Mouse (Mus musculus): ENCODE data around the gene Polr3e. TPM values are rescaled to one million over a fixed set of nuclear protein-coding genes. Genes with fewer than 3 reads are reported as not detected.
A peak's percentile ranks its signal among the peaks of the same experiment; 100 is the strongest.

Polr3e gene
- polyA plus RNA-seq, 1 experiment from 2014 or later, result 41.9 TPM

- no peak overlapping the region for H3K4me3 ChIP-seq
- no peak overlapping the region for H3K9ac ChIP-seq
- no peak for ATAC-seq (ENCODE audit: low FRiP score, low read depth)
- 33% methylated on average over 11 of the region's 11 CpGs for WGBS
- H3K27me3 ChIP-seq, result no peaks in the 10 kb centered on the region
- no peaks in the 10 kb centered on the region for H3K36me3 ChIP-seq
- H3K27ac ChIP-seq, result no peak overlapping the region
- H3K9me3 ChIP-seq, result no peaks in the 10 kb centered on the region
- no peak overlapping the region for H3K4me2 ChIP-seq (replicated peaks)
- peaks cover 13% of the 10 kb centered on the region; the same call in 1 of the 2 replicates for H3K4me1 ChIP-seq
Observed at GRCm38 (mm10) chr7:120916262-120916875, 1.2 kb upstream of the Polr3e start.

- WGBS, result 10% methylated on average over 12 of the region's 12 CpGs
- Histone ChIP-seq H3K9me3 (no peaks in the 10 kb centered on the region), H3K4me3 (peak overlapping the region; percentile 99), H3K4me1 (peaks cover 16% of the 10 kb centered on the region; the same call in 1 of the 2 replicates), H3K36me3 (no peaks in the 10 kb centered on the region), H3K27me3 (no peaks in the 10 kb centered on the region), H3K27ac (no peak overlapping the region), H3K4me2 (replicated peaks) (peak overlapping the region; percentile 77), H3K9ac (no peak overlapping the region)
- ATAC-seq (ENCODE audit: low FRiP score, low read depth), result no peak
Observed at GRCm38 (mm10) chr7:120917279-120917591, 309 bp upstream of the Polr3e start.

GRCm38 (mm10) chr7:120918526-120918962, 1.0 kb downstream of the Polr3e start:
- H3K27ac ChIP-seq, result no peak overlapping the region
- H3K9ac ChIP-seq, result peak overlapping the region; percentile 91
- no peaks in the 10 kb centered on the region for H3K9me3 ChIP-seq
- 6% methylated on average over 10 of the region's 10 CpGs for WGBS
- H3K4me2 ChIP-seq (replicated peaks), result peak overlapping the region; percentile 77
- H3K4me1 ChIP-seq, result peaks cover 20% of the 10 kb centered on the region; the same call in 1 of the 2 replicates
- peak; percentile 51 for ATAC-seq (ENCODE audit: low FRiP score, low read depth)
- H3K27me3 ChIP-seq, result no peaks in the 10 kb centered on the region
- H3K36me3 ChIP-seq, result peaks cover 10% of the 10 kb centered on the region
- peak overlapping the region; percentile 99 for H3K4me3 ChIP-seq

GRCm38 (mm10) chr7:120933110-120933509, 15.6 kb downstream of the Polr3e start:
- no peak overlapping the region for H3K4me3 ChIP-seq
- H3K9me3 ChIP-seq, result no peaks in the 10 kb centered on the region
- H3K27ac ChIP-seq, result no peak overlapping the region
- H3K4me2 ChIP-seq (replicated peaks), result no peak overlapping the region
- ATAC-seq (ENCODE audit: low FRiP score, low read depth), result no peak
- no peaks in the 10 kb centered on the region for H3K4me1 ChIP-seq
- H3K27me3 ChIP-seq, result no peaks in the 10 kb centered on the region
- WGBS, result 89% methylated on average over 7 of the region's 7 CpGs
- H3K9ac ChIP-seq, result no peak overlapping the region
- H3K36me3 ChIP-seq, result peaks cover 96% of the 10 kb centered on the region

GRCm38 (mm10) chr7:120933680-120934195, 16.2 kb downstream of the Polr3e start:
- WGBS, result 85% methylated on average over 5 of the region's 5 CpGs
- no peak overlapping the region for H3K9ac ChIP-seq
- no peak for ATAC-seq (ENCODE audit: low FRiP score, low read depth)
- no peak overlapping the region for H3K4me2 ChIP-seq (replicated peaks)
- H3K27me3 ChIP-seq, result no peaks in the 10 kb centered on the region
- no peak overlapping the region for H3K27ac ChIP-seq
- peaks cover 96% of the 10 kb centered on the region for H3K36me3 ChIP-seq
- H3K4me3 ChIP-seq, result no peak overlapping the region
- no peaks in the 10 kb centered on the region for H3K9me3 ChIP-seq
- H3K4me1 ChIP-seq, result no peaks in the 10 kb centered on the region

- no peaks in the 10 kb centered on the region for H3K9me3 ChIP-seq
- H3K27ac ChIP-seq, result no peak overlapping the region
- no peak for ATAC-seq (ENCODE audit: low FRiP score, low read depth)
- H3K9ac ChIP-seq, result no peak overlapping the region
- WGBS, result 30% methylated on average over 5 of the region's 5 CpGs
- H3K27me3 ChIP-seq, result no peaks in the 10 kb centered on the region
- no peak overlapping the region for H3K4me2 ChIP-seq (replicated peaks)
- H3K4me1 ChIP-seq, result no peaks in the 10 kb centered on the region
- no peak overlapping the region for H3K4me3 ChIP-seq
- peaks cover 96% of the 10 kb centered on the region for H3K36me3 ChIP-seq
Observed at GRCm38 (mm10) chr7:120934716-120935115, 17.2 kb downstream of the Polr3e start.

GRCm38 (mm10) chr7:120936522-120936921, 19.0 kb downstream of the Polr3e start:
- no peaks in the 10 kb centered on the region for H3K4me1 ChIP-seq
- H3K9ac ChIP-seq, result no peak overlapping the region
- no peaks in the 10 kb centered on the region for H3K9me3 ChIP-seq
- ATAC-seq (ENCODE audit: low FRiP score, low read depth), result no peak
- H3K27ac ChIP-seq, result no peak overlapping the region
- H3K4me3 ChIP-seq, result no peak overlapping the region
- H3K4me2 ChIP-seq (replicated peaks), result no peak overlapping the region
- H3K27me3 ChIP-seq, result no peaks in the 10 kb centered on the region
- H3K36me3 ChIP-seq, result peaks cover 97% of the 10 kb centered on the region
- 90% methylated on average over 4 of the region's 4 CpGs for WGBS

GRCm38 (mm10) chr7:120938206-120938605, 20.7 kb downstream of the Polr3e start:
- no peak overlapping the region for H3K4me2 ChIP-seq (replicated peaks)
- WGBS, result 95% methylated on average over 9 of the region's 9 CpGs
- H3K4me1 ChIP-seq, result peaks cover 7% of the 10 kb centered on the region; the same call in 1 of the 2 replicates
- H3K9ac ChIP-seq, result no peak overlapping the region
- H3K27ac ChIP-seq, result no peak overlapping the region
- H3K27me3 ChIP-seq, result no peaks in the 10 kb centered on the region
- ATAC-seq (ENCODE audit: low FRiP score, low read depth), result no peak
- H3K9me3 ChIP-seq, result no peaks in the 10 kb centered on the region
- peaks cover 98% of the 10 kb centered on the region for H3K36me3 ChIP-seq
- no peak overlapping the region for H3K4me3 ChIP-seq

GRCm38 (mm10) chr7:120940343-120940742, 22.8 kb downstream of the Polr3e start:
- H3K36me3 ChIP-seq, result peaks cover 90% of the 10 kb centered on the region
- ATAC-seq (ENCODE audit: low FRiP score, low read depth), result no peak
- WGBS, result 90% methylated on average over 12 of the region's 12 CpGs

GRCm38 (mm10) chr7:120941214-120941613, 23.7 kb downstream of the Polr3e start:
- ATAC-seq (ENCODE audit: low FRiP score, low read depth), result no peak
- no peak overlapping the region for H3K4me3 ChIP-seq
- no peak overlapping the region for H3K9ac ChIP-seq
- H3K36me3 ChIP-seq, result peaks cover 85% of the 10 kb centered on the region
- no peaks in the 10 kb centered on the region for H3K9me3 ChIP-seq
- no peak overlapping the region for H3K27ac ChIP-seq
- H3K4me1 ChIP-seq, result peaks cover 10% of the 10 kb centered on the region; the same call in 1 of the 2 replicates
- 92% methylated on average over 6 of the region's 6 CpGs for WGBS
- H3K27me3 ChIP-seq, result no peaks in the 10 kb centered on the region
- H3K4me2 ChIP-seq (replicated peaks), result no peak overlapping the region

More at GRCm38 (mm10) chr7:120940343-120940742, 22.8 kb downstream of the Polr3e start:
- Histone ChIP-seq H3K9ac (no peak overlapping the region), H3K4me3 (no peak overlapping the region), H3K9me3 (no peaks in the 10 kb centered on the region), H3K4me2 (replicated peaks) (no peak overlapping the region), H3K4me1 (peaks cover 10% of the 10 kb centered on the region; the same call in 1 of the 2 replicates), H3K27ac (no peak overlapping the region), H3K27me3 (no peaks in the 10 kb centered on the region)

- H3K9me3 ChIP-seq, result no peaks in the 10 kb centered on the region
- H3K4me2 ChIP-seq (replicated peaks), result no peak overlapping the region
- H3K4me1 ChIP-seq, result peaks cover 10% of the 10 kb centered on the region; the same call in 1 of the 2 replicates
- WGBS, result 75% methylated on average over 1 of the region's 1 CpGs
- H3K36me3 ChIP-seq, result peaks cover 78% of the 10 kb centered on the region
- H3K9ac ChIP-seq, result no peak overlapping the region
- no peak overlapping the region for H3K4me3 ChIP-seq
- no peaks in the 10 kb centered on the region for H3K27me3 ChIP-seq
- ATAC-seq (ENCODE audit: low FRiP score, low read depth), result no peak
- H3K27ac ChIP-seq, result no peak overlapping the region
Observed at GRCm38 (mm10) chr7:120942506-120942905, 25.0 kb downstream of the Polr3e start.

- H3K9me3 ChIP-seq, result no peaks in the 10 kb centered on the region
- ATAC-seq (ENCODE audit: low FRiP score, low read depth), result no peak
- no peak overlapping the region for H3K4me3 ChIP-seq
- H3K27me3 ChIP-seq, result no peaks in the 10 kb centered on the region
- H3K27ac ChIP-seq, result no peak overlapping the region
- H3K4me1 ChIP-seq, result peaks cover 10% of the 10 kb centered on the region; the same call in 1 of the 2 replicates
- no peak overlapping the region for H3K4me2 ChIP-seq (replicated peaks)
- H3K36me3 ChIP-seq, result peaks cover 76% of the 10 kb centered on the region
- no peak overlapping the region for H3K9ac ChIP-seq
- WGBS, result 84% methylated on average over 5 of the region's 8 CpGs
Observed at GRCm38 (mm10) chr7:120943936-120944509, 26.5 kb downstream of the Polr3e start.

All from limb, embryonic 13.5 days (tissue).